Mouse (Mus musculus): Measurements from ENCODE around the gene Synj1. TPM values are rescaled to one million over a fixed set of nuclear protein-coding genes. Genes with fewer than 3 reads are reported as not detected.

Gene Synj1
- polyA plus RNA-seq, 1 experiment from 2014 or later: 17.8 TPM

GRCm38 (mm10) chr16:91020842-91021483 lies 9.9 kb upstream of the Synj1 start:
- H3K4me1 ChIP-seq (ENCODE audit: control insufficient read depth, insufficient read depth, low read length): no peaks in the 10 kb centered on the region
- peaks cover 76% of the 10 kb centered on the region for H3K36me3 ChIP-seq (ENCODE audit: control insufficient read depth, insufficient read depth, low read length)
- no peak overlapping the region for H3K4me2 ChIP-seq (replicated peaks; ENCODE audit: low read depth, low read length)
- no peaks in the 10 kb centered on the region for H3K27me3 ChIP-seq (ENCODE audit: control insufficient read depth, insufficient read depth, low read length)
- no peak for ATAC-seq (ENCODE audit: insufficient number of reproducible peaks, insufficient read depth, low FRiP score, low read depth)
- H3K9ac ChIP-seq (replicated peaks; ENCODE audit: low read depth, low read length): no peak overlapping the region
- no peak overlapping the region for H3K27ac ChIP-seq (ENCODE audit: low read length)
- H3K4me3 ChIP-seq (ENCODE audit: low read depth, low read length): no peak overlapping the region
- H3K9me3 ChIP-seq (ENCODE audit: control insufficient read depth, low read depth, low read length): no peaks in the 10 kb centered on the region
- WGBS: 92% methylated on average over 10 of the region's 10 CpGs

DNA sequence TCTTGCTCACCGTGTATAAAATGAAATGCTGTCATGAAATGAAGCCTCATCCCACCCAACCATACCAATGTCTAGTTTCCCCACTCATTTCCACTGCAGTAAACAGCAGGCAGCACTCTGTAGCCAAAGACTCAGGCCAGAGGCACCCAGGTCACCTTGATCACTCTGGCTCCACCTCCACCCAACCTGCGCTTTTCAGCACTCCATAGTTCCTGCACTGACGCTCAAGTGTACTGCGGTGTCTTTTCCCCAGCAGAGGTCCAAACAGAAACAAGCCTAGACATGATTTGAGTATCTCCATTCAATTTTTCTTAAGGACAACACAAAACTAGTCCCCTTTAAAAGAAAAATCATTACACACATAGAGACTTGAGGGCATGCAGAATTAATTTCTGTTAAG lies 8.4 kb upstream of the Synj1 start:
- Histone ChIP-seq H3K27me3 (ENCODE audit: control insufficient read depth, insufficient read depth, low read length) (no peaks in the 10 kb centered on the region), H3K4me2 (replicated peaks; ENCODE audit: low read depth, low read length) (no peak overlapping the region), H3K4me1 (ENCODE audit: control insufficient read depth, insufficient read depth, low read length) (no peaks in the 10 kb centered on the region), H3K27ac (ENCODE audit: low read length) (no peak overlapping the region), H3K36me3 (ENCODE audit: control insufficient read depth, insufficient read depth, low read length) (peaks cover 73% of the 10 kb centered on the region), H3K4me3 (ENCODE audit: low read depth, low read length) (no peak overlapping the region), H3K9me3 (ENCODE audit: control insufficient read depth, low read depth, low read length) (no peaks in the 10 kb centered on the region), H3K9ac (replicated peaks; ENCODE audit: low read depth, low read length) (no peak overlapping the region)
- no peak for ATAC-seq (ENCODE audit: insufficient number of reproducible peaks, insufficient read depth, low FRiP score, low read depth)
- WGBS: 94% methylated on average over 4 of the region's 4 CpGs

GRCm38 (mm10) chr16:91015761-91016160 lies 4.7 kb upstream of the Synj1 start:
- H3K27ac ChIP-seq (ENCODE audit: low read length): no peak overlapping the region
- no peak overlapping the region for H3K4me3 ChIP-seq (ENCODE audit: low read depth, low read length)
- H3K4me2 ChIP-seq (replicated peaks; ENCODE audit: low read depth, low read length): no peak overlapping the region
- peaks cover 51% of the 10 kb centered on the region for H3K36me3 ChIP-seq (ENCODE audit: control insufficient read depth, insufficient read depth, low read length)
- no peak overlapping the region for H3K9ac ChIP-seq (replicated peaks; ENCODE audit: low read depth, low read length)
- no peaks in the 10 kb centered on the region for H3K4me1 ChIP-seq (ENCODE audit: control insufficient read depth, insufficient read depth, low read length)
- no peaks in the 10 kb centered on the region for H3K27me3 ChIP-seq (ENCODE audit: control insufficient read depth, insufficient read depth, low read length)
- no peak for ATAC-seq (ENCODE audit: insufficient number of reproducible peaks, insufficient read depth, low FRiP score, low read depth)
- H3K9me3 ChIP-seq (ENCODE audit: control insufficient read depth, low read depth, low read length): no peaks in the 10 kb centered on the region
- 91% methylated on average over 4 of the region's 4 CpGs for WGBS

GRCm38 (mm10) chr16:91011847-91012246 lies 739 bp upstream of the Synj1 start:
- H3K27ac ChIP-seq (ENCODE audit: low read length): peak overlapping the region; percentile 75; the same call in 1 of the 2 replicates
- no peaks in the 10 kb centered on the region for H3K4me1 ChIP-seq (ENCODE audit: control insufficient read depth, insufficient read depth, low read length)
- peaks cover 23% of the 10 kb centered on the region for H3K36me3 ChIP-seq (ENCODE audit: control insufficient read depth, insufficient read depth, low read length)
- H3K4me3 ChIP-seq (ENCODE audit: low read depth, low read length): peak overlapping the region; percentile 58
- no peaks in the 10 kb centered on the region for H3K9me3 ChIP-seq (ENCODE audit: control insufficient read depth, low read depth, low read length)
- no peaks in the 10 kb centered on the region for H3K27me3 ChIP-seq (ENCODE audit: control insufficient read depth, insufficient read depth, low read length)
- ATAC-seq (ENCODE audit: insufficient number of reproducible peaks, insufficient read depth, low FRiP score, low read depth): no peak
- 28% methylated on average over 3 of the region's 3 CpGs for WGBS
- no peak overlapping the region for H3K9ac ChIP-seq (replicated peaks; ENCODE audit: low read depth, low read length)
- H3K4me2 ChIP-seq (replicated peaks; ENCODE audit: low read depth, low read length): peak overlapping the region; percentile 85

- no peaks in the 10 kb centered on the region for H3K27me3 ChIP-seq (ENCODE audit: control insufficient read depth, insufficient read depth, low read length)
- peak overlapping the region; percentile 58 for H3K4me3 ChIP-seq (ENCODE audit: low read depth, low read length)
- ATAC-seq (ENCODE audit: insufficient number of reproducible peaks, insufficient read depth, low FRiP score, low read depth): no peak
- WGBS: under 1% methylated on average over 39 of the region's 42 CpGs
- H3K36me3 ChIP-seq (ENCODE audit: control insufficient read depth, insufficient read depth, low read length): peaks cover 15% of the 10 kb centered on the region
- H3K9me3 ChIP-seq (ENCODE audit: control insufficient read depth, low read depth, low read length): no peaks in the 10 kb centered on the region
- H3K4me1 ChIP-seq (ENCODE audit: control insufficient read depth, insufficient read depth, low read length): no peaks in the 10 kb centered on the region
- peak overlapping the region; percentile 69 for H3K9ac ChIP-seq (replicated peaks; ENCODE audit: low read depth, low read length)
- H3K4me2 ChIP-seq (replicated peaks; ENCODE audit: low read depth, low read length): peak overlapping the region; percentile 85
- peak overlapping the region; percentile 75; the same call in 1 of the 2 replicates for H3K27ac ChIP-seq (ENCODE audit: low read length)
Measured at GRCm38 (mm10) chr16:91010581-91011020, 507 bp downstream of the Synj1 start.

- H3K27ac ChIP-seq (ENCODE audit: low read length): no peak overlapping the region; the same call in 1 of the 2 replicates
- 2% methylated on average over 19 of the region's 19 CpGs for WGBS
Measured at GRCm38 (mm10) chr16:91009942-91010529, 1.1 kb downstream of the Synj1 start.

DNA sequence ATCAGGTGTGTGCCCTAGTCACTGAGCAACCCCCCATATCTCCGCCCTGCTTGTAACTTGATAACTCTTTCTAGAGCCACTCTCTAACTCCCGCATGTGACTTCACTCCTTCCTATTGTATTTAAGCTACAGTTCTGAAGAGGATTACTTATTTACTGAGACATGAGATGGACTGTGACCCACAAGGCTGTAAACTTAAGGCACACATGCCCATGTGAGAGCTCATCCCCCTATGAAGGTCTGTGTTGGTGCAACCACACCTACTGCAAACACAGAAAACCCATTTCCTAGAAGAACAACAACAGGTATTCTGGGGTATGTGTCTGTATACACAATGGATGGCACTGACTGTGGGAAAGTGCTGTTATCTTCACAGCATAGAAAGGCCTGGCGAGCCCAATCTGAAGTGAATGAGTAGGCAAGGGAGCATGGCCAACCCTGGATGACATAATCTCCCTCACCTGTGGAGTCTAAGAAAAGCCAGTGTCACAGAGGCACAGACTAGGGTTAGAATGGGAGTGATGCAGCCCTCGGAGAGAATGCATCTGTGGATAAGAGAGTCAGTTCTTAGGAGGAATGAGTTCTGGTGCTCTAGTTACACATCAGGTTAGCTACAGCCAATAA lies 6.1 kb downstream of the Synj1 start:
- Histone ChIP-seq H3K9ac (replicated peaks; ENCODE audit: low read depth, low read length) (no peak overlapping the region), H3K9me3 (ENCODE audit: control insufficient read depth, low read depth, low read length) (no peaks in the 10 kb centered on the region), H3K27ac (ENCODE audit: low read length) (no peak overlapping the region), H3K27me3 (ENCODE audit: control insufficient read depth, insufficient read depth, low read length) (no peaks in the 10 kb centered on the region), H3K4me2 (replicated peaks; ENCODE audit: low read depth, low read length) (no peak overlapping the region), H3K4me1 (ENCODE audit: control insufficient read depth, insufficient read depth, low read length) (no peaks in the 10 kb centered on the region), H3K4me3 (ENCODE audit: low read depth, low read length) (no peak overlapping the region), H3K36me3 (ENCODE audit: control insufficient read depth, insufficient read depth, low read length) (no peaks in the 10 kb centered on the region)
- 78% methylated on average over 4 of the region's 4 CpGs for WGBS
- no peak for ATAC-seq (ENCODE audit: insufficient number of reproducible peaks, insufficient read depth, low FRiP score, low read depth)

More at GRCm38 (mm10) chr16:91009942-91010529, 1.1 kb downstream of the Synj1 start:
- H3K9ac ChIP-seq (replicated peaks; ENCODE audit: low read depth, low read length): peak overlapping the region; percentile 69; the same call in 1 of the 2 replicates
- peak overlapping the region; percentile 85 for H3K4me2 ChIP-seq (replicated peaks; ENCODE audit: low read depth, low read length)
- H3K27me3 ChIP-seq (ENCODE audit: control insufficient read depth, insufficient read depth, low read length): no peaks in the 10 kb centered on the region
- H3K36me3 ChIP-seq (ENCODE audit: control insufficient read depth, insufficient read depth, low read length): peaks cover 9% of the 10 kb centered on the region
- H3K4me3 ChIP-seq (ENCODE audit: low read depth, low read length): peak overlapping the region; percentile 58
- no peaks in the 10 kb centered on the region for H3K9me3 ChIP-seq (ENCODE audit: control insufficient read depth, low read depth, low read length)
- no peaks in the 10 kb centered on the region for H3K4me1 ChIP-seq (ENCODE audit: control insufficient read depth, insufficient read depth, low read length)
- no peak for ATAC-seq (ENCODE audit: insufficient number of reproducible peaks, insufficient read depth, low FRiP score, low read depth)

GRCm38 (mm10) chr16:91001098-91001497 lies 10.0 kb downstream of the Synj1 start:
- H3K36me3 ChIP-seq (ENCODE audit: control insufficient read depth, insufficient read depth, low read length): no peaks in the 10 kb centered on the region
- H3K9me3 ChIP-seq (ENCODE audit: control insufficient read depth, low read depth, low read length): no peaks in the 10 kb centered on the region
- no peak overlapping the region for H3K4me3 ChIP-seq (ENCODE audit: low read depth, low read length)
- no peak for ATAC-seq (ENCODE audit: insufficient number of reproducible peaks, insufficient read depth, low FRiP score, low read depth)
- no peaks in the 10 kb centered on the region for H3K27me3 ChIP-seq (ENCODE audit: control insufficient read depth, insufficient read depth, low read length)
- H3K4me2 ChIP-seq (replicated peaks; ENCODE audit: low read depth, low read length): no peak overlapping the region
- no peaks in the 10 kb centered on the region for H3K4me1 ChIP-seq (ENCODE audit: control insufficient read depth, insufficient read depth, low read length)
- 90% methylated on average over 2 of the region's 2 CpGs for WGBS
- H3K9ac ChIP-seq (replicated peaks; ENCODE audit: low read depth, low read length): no peak overlapping the region
- H3K27ac ChIP-seq (ENCODE audit: low read length): no peak overlapping the region
